Mouse (Mus musculus) spleen, adult 2 months (tissue): ENCODE results near the gene Abhd6.

Source experiments
- CTCF ChIP-seq: fragments of 200-500 bp; IDR thresholded peaks from 2 replicates; pipeline ENCODE4 v1.5.1; 2011; ENCODE audit warnings: mild to moderate bottlenecking, inconsistent platforms; ENCODE audit not compliant: insufficient read depth, insufficient read length, insufficient replicate concordance; ENCODE audit errors: extremely low read depth
- POLR2A ChIP-seq: fragments of 200-500 bp; IDR thresholded peaks from 2 replicates; pipeline ENCODE4 v1.6.1; 2011; ENCODE audit warnings: low read depth, low read length, inconsistent platforms

DNA sequence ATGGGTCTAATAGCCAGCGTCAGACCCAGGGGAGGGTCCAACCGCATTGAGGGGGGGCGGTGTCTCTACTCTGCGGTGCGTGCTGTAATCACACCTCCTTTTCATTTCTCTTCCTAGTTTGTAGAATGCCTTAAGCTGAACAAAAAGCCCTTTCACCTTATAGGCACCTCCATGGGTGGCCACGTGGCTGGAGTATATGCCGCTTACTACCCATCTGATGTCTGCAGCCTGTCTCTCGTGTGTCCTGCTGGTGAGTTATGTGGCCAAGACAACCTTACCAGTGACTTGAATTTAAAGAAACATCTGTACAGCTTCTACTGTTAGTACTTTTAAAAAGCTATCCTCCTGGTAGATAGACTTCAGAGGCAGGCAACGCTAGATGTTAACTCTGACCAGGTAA, 39.9 kb downstream of the Abhd6 start:
- TF ChIP-seq CTCF: no peak
- TF ChIP-seq POLR2A: no peak
